Mouse (Mus musculus): ENCODE measurements at regions not wholly inside any gene's neighbourhood (a gene's known extent, or its start where the extent isn't known, plus 50 kb on each side); places are given as distances from the start of the nearest gene placed in this dataset.

- DNase-seq (ENCODE audit: low spot score) = no peak
These were observed 58.6 kb downstream of the Isg20 start for GRCm38 (mm10) chr7:78971644-78972313.

DNA sequence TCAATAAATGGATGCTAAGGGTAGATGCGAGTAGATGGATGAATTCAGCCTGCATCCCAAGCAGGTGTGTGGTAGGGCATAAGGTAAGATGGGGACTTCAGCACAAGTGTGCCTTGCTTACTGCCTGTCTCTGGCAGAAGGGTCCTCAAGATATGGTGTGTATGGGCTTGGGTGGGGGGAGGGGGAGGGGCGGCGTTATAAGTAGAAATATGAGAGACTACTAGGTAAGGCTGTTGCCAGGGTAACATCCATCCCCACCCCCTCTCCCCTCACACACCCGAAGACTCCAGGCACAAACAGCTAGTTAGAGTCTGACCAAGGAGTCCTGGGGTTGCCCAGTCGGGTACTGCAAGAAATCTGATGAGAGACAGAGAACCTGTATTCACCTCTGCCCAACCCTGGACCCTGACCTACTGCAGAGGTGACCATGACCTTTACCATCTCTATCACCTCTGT is 63.5 kb upstream of the Acan start:
- peak; percentile 3 for DNase-seq (ENCODE audit: low spot score)

GRCm38 (mm10) chr7:78990302-78991038 is 62.8 kb upstream of the Acan start:
- peak; percentile 37 for DNase-seq (ENCODE audit: low spot score)

- no peak for DNase-seq (ENCODE audit: low spot score)
These were observed 60.3 kb upstream of the Acan start for GRCm38 (mm10) chr7:78992991-78993390.

DNA sequence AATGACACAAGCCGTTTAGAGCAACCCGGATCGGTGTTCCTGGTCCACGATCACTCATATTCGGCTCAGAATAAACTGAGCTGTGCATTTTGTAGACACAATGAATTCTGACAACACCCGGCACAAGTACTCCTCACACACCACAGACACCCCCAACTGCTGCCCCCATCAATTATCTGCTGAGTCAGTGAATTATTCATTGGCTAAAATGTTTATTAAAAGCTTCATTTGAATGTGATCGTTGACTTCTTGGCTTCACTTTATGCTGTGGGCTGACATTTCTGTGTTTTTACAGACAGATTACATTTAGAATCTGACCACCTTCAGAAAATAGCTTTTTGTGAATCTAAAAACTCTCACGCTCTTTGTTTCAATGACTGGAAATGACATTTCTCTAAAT is 59.1 kb upstream of the Acan start:
- DNase-seq (ENCODE audit: low spot score) = no peak

DNA sequence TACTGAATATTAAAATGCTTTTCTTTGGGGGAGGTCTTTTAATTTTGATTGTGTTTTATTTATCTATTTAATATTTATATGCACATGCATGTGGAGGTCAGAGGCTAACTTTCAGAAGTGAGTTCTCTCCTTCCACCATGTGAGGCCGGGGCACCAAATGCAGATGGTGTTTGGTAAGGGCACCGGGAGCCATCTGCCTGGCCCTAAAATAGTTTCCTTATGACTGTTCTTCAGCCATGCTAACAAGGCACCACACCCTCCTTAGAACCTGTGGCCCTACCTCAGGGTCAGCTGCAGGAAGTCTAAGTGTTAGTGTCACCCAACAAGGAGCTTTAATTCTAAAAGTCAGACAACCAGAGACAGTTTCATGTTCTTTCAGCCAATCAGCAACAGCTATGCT is 58.2 kb upstream of the Acan start:
- no peak for DNase-seq (ENCODE audit: low spot score)

DNA sequence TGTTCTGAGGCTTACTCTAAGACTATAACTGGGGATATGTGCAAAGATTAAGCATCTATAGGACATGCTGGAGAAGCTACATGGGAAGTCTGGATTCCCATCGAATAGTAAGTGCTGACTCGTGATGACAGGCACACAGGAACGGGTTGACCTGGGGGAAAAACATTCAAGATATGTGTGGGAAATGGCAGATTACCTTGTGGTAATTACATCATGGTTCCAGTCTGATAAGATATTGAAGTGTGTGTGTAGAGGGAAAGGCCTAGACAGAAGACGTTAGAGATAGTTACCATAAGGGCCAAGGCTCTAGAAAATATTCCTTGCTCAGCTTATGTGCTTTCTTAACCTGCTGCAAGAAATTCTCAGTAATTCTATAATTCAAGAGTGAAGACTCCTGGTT is 57.5 kb upstream of the Acan start:
- DNase-seq (ENCODE audit: low spot score) = no peak
